Mouse (Mus musculus): Measurements from ENCODE around the gene Hnrnpa1. TPM values are rescaled to one million over a fixed set of nuclear protein-coding genes. Genes with fewer than 3 reads are reported as not detected.
A peak's percentile ranks its signal among the peaks of the same experiment; 100 is the strongest.
"Not testable (repeated sequence)": the region's sequence is repeated elsewhere in the genome, so short reads cannot be mapped to it uniquely, and the experiment has no call there.

Gene Hnrnpa1
- polyA plus RNA-seq, 1 experiment, result 185 TPM

- H3K27ac ChIP-seq (ENCODE audit: insufficient read depth, low read depth, low read length), result no peak overlapping the region
- H3K4me3 ChIP-seq (ENCODE audit: insufficient read depth, low read depth, low read length), result no peak overlapping the region
- WGBS, result 87% methylated on average over 7 of the region's 7 CpGs
- H3K4me1 ChIP-seq (ENCODE audit: control insufficient read depth, insufficient read depth, low read length), result peaks cover 4% of the 10 kb centered on the region
- no peak for TF ChIP-seq POLR2A (IDR thresholded peaks at IDR 0.05; ENCODE audit: insufficient read depth, low read depth, low read length)
- no peak for TF ChIP-seq CTCF (IDR thresholded peaks at IDR 0.05; ENCODE audit: insufficient read depth, low read depth, low read length)
These were observed 2.9 kb upstream of the Hnrnpa1 start for GRCm38 (mm10) chr15:103237295-103237694.

- peak overlapping the region; percentile 95 for H3K27ac ChIP-seq (ENCODE audit: insufficient read depth, low read depth, low read length)
- peak overlapping the region; percentile 63 for H3K4me3 ChIP-seq (ENCODE audit: insufficient read depth, low read depth, low read length)
- peaks cover 8% of the 10 kb centered on the region for H3K4me1 ChIP-seq (ENCODE audit: control insufficient read depth, insufficient read depth, low read length)
- TF ChIP-seq POLR2A (IDR thresholded peaks at IDR 0.05; ENCODE audit: insufficient read depth, low read depth, low read length) (no peak), CTCF (IDR thresholded peaks at IDR 0.05; ENCODE audit: insufficient read depth, low read depth, low read length) (no peak)
- WGBS, result under 1% methylated on average over 26 of the region's 26 CpGs
These were observed 1.0 kb upstream of the Hnrnpa1 start for GRCm38 (mm10) chr15:103239130-103239684.

- TF ChIP-seq CTCF (IDR thresholded peaks at IDR 0.05; ENCODE audit: insufficient read depth, low read depth, low read length) (no peak), POLR2A (IDR thresholded peaks at IDR 0.05; ENCODE audit: insufficient read depth, low read depth, low read length) (peak; percentile 84)
- under 1% methylated on average over 39 of the region's 39 CpGs for WGBS
- Histone ChIP-seq H3K4me3 (ENCODE audit: insufficient read depth, low read depth, low read length) (peak within 1 kb of the TSS; percentile 73), H3K4me1 (ENCODE audit: control insufficient read depth, insufficient read depth, low read length) (peaks cover 8% of the 10 kb centered on the region), H3K27ac (ENCODE audit: insufficient read depth, low read depth, low read length) (peak within 1 kb of the TSS; percentile 98)
These were observed 510 bp upstream of the Hnrnpa1 start, which contains the start of gene Cbx5 for GRCm38 (mm10) chr15:103239685-103240159. TSS of gene Cbx5 (minus strand) at chr15:103239816.

DNA sequence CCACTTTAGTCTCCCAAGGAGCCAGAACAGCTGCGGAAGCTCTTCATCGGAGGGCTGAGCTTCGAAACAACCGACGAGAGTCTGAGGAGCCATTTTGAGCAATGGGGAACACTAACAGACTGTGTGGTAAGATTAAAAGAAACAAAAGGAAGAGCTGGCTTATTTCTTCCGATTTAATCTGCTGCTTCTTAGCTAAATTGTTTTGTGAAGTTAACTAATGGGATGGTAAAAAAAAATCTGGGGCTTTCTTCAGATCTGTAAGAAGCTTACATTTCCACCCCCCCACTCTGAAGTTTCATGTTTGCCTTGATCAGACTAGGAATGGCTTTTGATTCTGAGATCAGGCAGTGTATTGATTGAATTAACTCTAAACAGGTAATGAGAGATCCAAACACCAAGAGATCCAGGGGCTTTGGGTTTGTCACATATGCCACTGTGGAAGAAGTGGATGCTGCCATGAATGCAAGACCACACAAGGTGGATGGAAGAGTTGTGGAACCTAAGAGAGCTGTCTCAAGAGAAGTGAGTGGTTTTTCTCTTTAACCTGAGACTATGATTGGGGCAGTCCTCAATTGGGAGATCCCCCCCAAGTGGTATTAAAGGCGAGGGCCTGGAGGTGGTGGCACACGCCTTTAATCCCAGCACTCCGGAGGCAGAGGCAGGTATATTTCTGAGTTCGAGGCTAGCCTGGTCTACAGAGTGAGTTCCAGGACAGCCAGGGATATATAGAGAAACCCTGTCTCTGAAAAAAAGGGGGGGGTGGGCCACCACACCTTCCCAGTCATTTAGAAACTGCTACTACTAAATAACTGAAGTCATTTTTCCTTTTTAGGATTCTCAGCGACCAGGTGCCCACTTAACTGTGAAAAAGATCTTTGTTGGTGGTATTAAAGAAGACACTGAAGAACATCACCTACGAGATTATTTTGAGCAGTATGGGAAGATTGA is 1.1 kb downstream of the Hnrnpa1 start:
- H3K4me3 ChIP-seq (ENCODE audit: insufficient read depth, low read depth, low read length), result peak overlapping the region; percentile 73
- WGBS, result 6% methylated on average over 12 of the region's 12 CpGs
- H3K27ac ChIP-seq (ENCODE audit: insufficient read depth, low read depth, low read length), result peak overlapping the region; percentile 98
- not testable (repeated sequence) for H3K4me1 ChIP-seq (ENCODE audit: control insufficient read depth, insufficient read depth, low read length)

DNA sequence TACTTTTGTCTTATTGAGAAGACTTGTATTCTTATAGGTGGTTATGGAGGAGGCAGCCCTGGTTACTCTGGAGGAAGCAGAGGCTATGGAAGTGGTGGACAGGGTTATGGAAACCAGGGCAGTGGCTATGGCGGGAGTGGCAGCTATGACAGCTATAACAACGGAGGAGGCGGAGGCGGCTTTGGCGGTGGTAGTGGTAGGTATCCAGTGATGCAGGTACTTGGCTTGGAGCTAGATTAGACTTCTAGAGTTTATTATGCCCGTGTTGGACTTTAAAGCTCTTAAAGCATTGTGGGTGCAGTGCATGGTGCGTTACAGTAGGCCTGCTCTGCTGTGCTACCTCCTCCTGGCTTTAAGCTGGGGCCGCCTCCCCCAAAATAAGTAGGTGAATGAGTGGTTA is 2.7 kb downstream of the Hnrnpa1 start:
- peaks cover 8% of the 10 kb centered on the region for H3K4me1 ChIP-seq (ENCODE audit: control insufficient read depth, insufficient read depth, low read length)
- H3K27ac ChIP-seq (ENCODE audit: insufficient read depth, low read depth, low read length), result no peak overlapping the region
- no peak for TF ChIP-seq POLR2A (IDR thresholded peaks at IDR 0.05; ENCODE audit: insufficient read depth, low read depth, low read length)
- TF ChIP-seq CTCF (IDR thresholded peaks at IDR 0.05; ENCODE audit: insufficient read depth, low read depth, low read length), result no peak
- no peak overlapping the region for H3K4me3 ChIP-seq (ENCODE audit: insufficient read depth, low read depth, low read length)
- WGBS, result 43% methylated on average over 8 of the region's 8 CpGs

DNA sequence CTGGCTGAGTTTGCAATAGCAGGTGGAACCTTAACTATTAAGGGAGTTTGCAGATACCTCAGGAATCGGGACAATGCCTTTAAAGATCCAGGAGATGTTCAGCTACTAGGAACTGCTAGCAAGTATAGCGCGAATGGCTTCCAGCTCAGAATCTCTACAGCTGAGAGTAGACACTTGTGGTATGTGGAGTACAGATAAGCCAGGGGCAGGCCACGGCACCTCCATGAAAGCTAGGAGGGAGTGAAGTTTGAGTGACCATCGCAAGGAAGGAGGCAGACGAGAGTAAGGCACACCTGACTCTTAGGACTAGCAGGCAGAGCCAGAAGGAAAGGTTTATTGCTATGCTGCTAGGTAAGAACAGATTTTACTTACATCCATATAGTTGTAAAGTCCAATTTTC is 5.4 kb downstream of the Hnrnpa1 start:
- TF ChIP-seq CTCF (IDR thresholded peaks at IDR 0.05; ENCODE audit: insufficient read depth, low read depth, low read length), result no peak
- no peak for TF ChIP-seq POLR2A (IDR thresholded peaks at IDR 0.05; ENCODE audit: insufficient read depth, low read depth, low read length)
- 75% methylated on average over 6 of the region's 6 CpGs for WGBS
- peaks cover 8% of the 10 kb centered on the region for H3K4me1 ChIP-seq (ENCODE audit: control insufficient read depth, insufficient read depth, low read length)
- H3K27ac ChIP-seq (ENCODE audit: insufficient read depth, low read depth, low read length), result no peak overlapping the region
- no peak overlapping the region for H3K4me3 ChIP-seq (ENCODE audit: insufficient read depth, low read depth, low read length)

DNA sequence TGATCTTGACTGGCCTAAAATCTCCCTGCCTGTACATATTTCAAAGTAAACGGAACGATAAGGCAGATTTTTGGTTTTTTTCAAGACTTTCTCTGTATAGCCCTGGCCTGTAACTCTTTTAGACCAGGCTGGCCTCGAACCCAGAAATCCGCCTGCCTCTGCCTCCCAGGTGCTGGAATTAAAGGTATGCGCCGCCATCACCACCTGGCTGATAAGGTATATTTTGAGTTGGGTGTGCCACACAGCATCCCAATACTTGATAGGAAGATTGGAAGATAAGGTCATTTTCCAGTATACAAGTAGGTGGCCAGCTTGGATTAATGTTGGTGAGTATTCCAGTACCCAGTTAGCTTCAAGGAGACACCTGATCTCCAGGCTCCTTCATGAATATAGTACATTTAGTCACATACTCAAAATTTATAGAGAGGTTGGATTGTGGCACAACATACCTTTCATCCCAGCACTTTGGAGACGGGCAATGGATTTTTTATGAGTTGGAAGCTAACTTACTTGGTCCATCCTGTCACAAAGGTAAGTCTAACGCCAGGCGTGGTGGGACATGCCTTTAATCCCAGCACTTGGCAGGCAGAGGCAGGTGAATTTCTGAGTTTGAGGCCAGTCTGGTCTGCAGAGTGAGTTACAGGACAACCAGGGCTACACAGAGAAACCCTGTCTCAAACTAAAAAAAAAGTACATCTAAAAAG is 7.0 kb downstream of the Hnrnpa1 start:
- TF ChIP-seq POLR2A (IDR thresholded peaks at IDR 0.05; ENCODE audit: insufficient read depth, low read depth, low read length), result no peak
- no peak for TF ChIP-seq CTCF (IDR thresholded peaks at IDR 0.05; ENCODE audit: insufficient read depth, low read depth, low read length)
- 91% methylated on average over 9 of the region's 9 CpGs for WGBS
- H3K27ac ChIP-seq (ENCODE audit: insufficient read depth, low read depth, low read length), result no peak overlapping the region
- H3K4me1 ChIP-seq (ENCODE audit: control insufficient read depth, insufficient read depth, low read length), result peaks cover 5% of the 10 kb centered on the region; the same call in 1 of the 2 replicates
- no peak overlapping the region for H3K4me3 ChIP-seq (ENCODE audit: insufficient read depth, low read depth, low read length)

DNA sequence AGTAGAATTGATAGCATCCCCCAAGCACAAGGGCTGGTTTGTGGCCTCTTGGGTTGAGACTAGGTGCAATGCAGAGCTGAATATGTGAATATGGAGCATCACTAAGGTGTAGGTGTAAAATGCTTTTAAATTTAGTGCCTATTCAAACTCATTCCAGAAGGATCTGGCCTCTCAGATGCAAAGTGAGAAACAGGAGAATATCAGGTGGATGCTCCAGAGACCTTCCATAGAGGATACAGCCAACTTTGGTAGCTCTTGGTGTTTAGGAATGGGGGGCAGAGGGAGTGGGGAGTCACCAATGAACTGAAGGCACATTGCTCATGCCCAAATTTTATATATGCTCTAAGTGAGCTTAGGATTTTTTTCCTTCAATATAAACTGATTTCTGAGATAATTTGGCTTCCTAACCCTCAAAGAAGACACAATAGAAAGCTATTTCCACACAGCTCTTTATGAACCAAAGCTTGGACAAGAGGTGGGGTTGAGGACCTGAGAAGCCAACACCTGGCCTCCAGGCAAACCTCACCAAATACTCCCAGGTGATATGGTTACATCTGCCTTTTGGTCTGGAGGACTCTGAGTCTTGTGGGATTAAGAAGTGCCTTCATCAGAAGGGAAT is 7.7 kb downstream of the Hnrnpa1 start:
- H3K4me3 ChIP-seq (ENCODE audit: insufficient read depth, low read depth, low read length), result no peak overlapping the region
- no peak for TF ChIP-seq POLR2A (IDR thresholded peaks at IDR 0.05; ENCODE audit: insufficient read depth, low read depth, low read length)
- no peak for TF ChIP-seq CTCF (IDR thresholded peaks at IDR 0.05; ENCODE audit: insufficient read depth, low read depth, low read length)

More for the DNA sequence above, 7.7 kb downstream of the Hnrnpa1 start:
- H3K27ac ChIP-seq (ENCODE audit: insufficient read depth, low read depth, low read length), result no peak overlapping the region
- H3K4me1 ChIP-seq (ENCODE audit: control insufficient read depth, insufficient read depth, low read length), result peaks cover 2% of the 10 kb centered on the region; the same call in 1 of the 2 replicates

Data from olfactory bulb, adult 2 months (tissue).